Mouse (Mus musculus) embryonic facial prominence, embryonic 13.5 days (tissue): ENCODE measurements around the gene Gm10065. TPM values are rescaled to one million over a fixed set of nuclear protein-coding genes. Genes with fewer than 3 reads are reported as not detected.
"Not testable (repeated sequence)": the region's sequence is repeated elsewhere in the genome, so short reads cannot be mapped to it uniquely, and the experiment has no call there.

ENCODE experiments used
- ATAC-seq: fragments of 200-750 bp; cut with Nextera tagmentation; 2 replicates; pipeline ENCODE4 v1.8.0; 2017; ENCODE audit warnings: low read depth; ENCODE audit not compliant: insufficient number of reproducible peaks, insufficient read depth, low FRiP score, low TSS enrichment
- H3K27ac ChIP-seq: fragments of 300-500 bp; sonication (generic); 2 replicates; pipeline ENCODE4 v1.5.1; 2015; ENCODE audit warnings: moderate library complexity, mild to moderate bottlenecking, inconsistent platforms
- H3K27me3 ChIP-seq: fragments of 300-500 bp; sonication (generic); 2 replicates; pipeline ENCODE4 v1.6.1; 2015; ENCODE audit warnings: mild to moderate bottlenecking, inconsistent platforms
- H3K36me3 ChIP-seq: fragments of 300-500 bp; sonication (generic); 2 replicates; pipeline ENCODE4 v1.6.1; 2015; ENCODE audit warnings: mild to moderate bottlenecking, inconsistent platforms
- H3K4me1 ChIP-seq: fragments of 300-500 bp; sonication (generic); 2 replicates; pipeline ENCODE4 v1.6.1; 2015; ENCODE audit warnings: inconsistent platforms
- H3K4me2 ChIP-seq: fragments of 300-500 bp; sonication (generic); 2 replicates; pipeline ENCODE4 v1.6.1; 2015; ENCODE audit warnings: moderate library complexity, mild to moderate bottlenecking, inconsistent platforms
- H3K4me3 ChIP-seq: fragments of 300-500 bp; sonication (generic); 2 replicates; pipeline ENCODE4 v1.5.1; 2015; ENCODE audit warnings: mild to moderate bottlenecking, inconsistent platforms
- H3K9ac ChIP-seq: fragments of 300-500 bp; sonication (generic); 2 replicates; pipeline ENCODE4 v1.6.1; 2015; ENCODE audit warnings: mild to moderate bottlenecking, inconsistent platforms
- H3K9me3 ChIP-seq: fragments of 300-500 bp; sonication (generic); 2 replicates; pipeline ENCODE4 v1.6.1; 2016; ENCODE audit warnings: inconsistent platforms
- WGBS: fragments of 180-500 bp; shearing (Covaris S2); methylation state at CpG from one replicate; pipeline ENCODE4 v1.1.7; 2015; ENCODE audit warnings: mixed read lengths; 5-methylcytosine and 5-hydroxymethylcytosine counted together
- polyA plus RNA-seq: library from polyadenylated mRNA; unstranded; fragments of >200 nt; fragmentation: Nextera tagmentation; extraction: Ambion mirVana; gene quantifications from 2 replicates; pipeline ENCODE4 v1.2.1, GENCODE M21; 2015

Gm10065 gene
- polyA plus RNA-seq: not detected in 2 replicates

DNA sequence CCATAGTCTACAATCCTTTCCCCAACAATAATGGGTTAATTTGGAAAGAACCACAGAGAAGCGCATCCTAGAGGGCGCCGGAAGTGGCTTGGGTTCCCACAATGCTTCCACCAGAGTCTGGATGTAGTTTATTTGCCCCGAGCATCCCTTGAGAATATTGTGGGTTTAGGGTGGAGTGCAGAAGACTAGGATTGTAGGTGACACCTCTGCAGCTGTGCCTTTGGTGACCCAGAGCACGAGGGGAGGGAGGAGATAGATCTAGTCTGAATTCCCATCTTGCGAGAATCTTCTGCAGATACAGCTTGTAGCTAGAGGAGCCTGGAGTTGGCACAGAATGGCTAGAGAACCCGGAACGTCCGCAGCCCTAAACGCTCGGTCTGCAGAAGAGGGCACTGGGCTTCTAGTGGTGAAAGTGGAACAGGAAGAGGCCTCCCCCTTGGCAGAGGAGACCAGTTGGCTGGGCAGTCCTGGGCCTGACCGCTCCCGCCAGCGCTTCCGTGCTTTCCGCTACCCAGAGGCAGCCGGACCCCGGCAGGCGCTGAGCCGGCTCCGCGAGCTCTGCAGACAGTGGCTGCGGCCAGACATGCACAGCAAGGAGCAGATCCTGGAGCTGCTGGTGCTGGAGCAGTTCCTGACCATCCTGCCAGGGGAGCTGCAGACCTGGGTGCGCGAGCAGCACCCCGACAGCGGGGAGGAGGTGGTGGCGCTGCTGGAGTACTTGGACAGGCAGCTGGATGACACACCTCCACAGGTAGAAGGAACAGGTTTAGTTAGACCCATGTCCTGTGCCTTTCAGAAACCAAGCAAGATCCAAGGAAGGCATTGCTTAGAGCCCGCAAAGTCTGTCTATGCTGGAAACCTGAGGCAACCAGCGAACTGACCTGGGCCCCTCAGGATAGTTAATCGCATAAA, at the start of gene Gm10065, which contains the start of gene Zkscan4:
Gene Gm10065 (minus strand): TSS at position 683 of the 912 bp plus-strand sequence.
Gene Zkscan4 (plus strand): TSS at position 149 of the 912 bp plus-strand sequence.
- H3K9me3 ChIP-seq, H3K27me3 ChIP-seq, H3K36me3 ChIP-seq: not testable (repeated sequence)
- H3K4me1 ChIP-seq: peaks cover 11% of the 10 kb centered on the region; the same call in 1 of the 2 replicates
- ATAC-seq: peak; percentile 62
- H3K27ac ChIP-seq: peak within 1 kb of the TSS; percentile 77
- H3K4me2 ChIP-seq: peak within 1 kb of the TSS; percentile 66
- peak within 1 kb of the TSS; percentile 61 for H3K4me3 ChIP-seq
- H3K9ac ChIP-seq: peak within 1 kb of the TSS; percentile 78
- WGBS: 2% methylated on average over 31 of the region's 31 CpGs

DNA sequence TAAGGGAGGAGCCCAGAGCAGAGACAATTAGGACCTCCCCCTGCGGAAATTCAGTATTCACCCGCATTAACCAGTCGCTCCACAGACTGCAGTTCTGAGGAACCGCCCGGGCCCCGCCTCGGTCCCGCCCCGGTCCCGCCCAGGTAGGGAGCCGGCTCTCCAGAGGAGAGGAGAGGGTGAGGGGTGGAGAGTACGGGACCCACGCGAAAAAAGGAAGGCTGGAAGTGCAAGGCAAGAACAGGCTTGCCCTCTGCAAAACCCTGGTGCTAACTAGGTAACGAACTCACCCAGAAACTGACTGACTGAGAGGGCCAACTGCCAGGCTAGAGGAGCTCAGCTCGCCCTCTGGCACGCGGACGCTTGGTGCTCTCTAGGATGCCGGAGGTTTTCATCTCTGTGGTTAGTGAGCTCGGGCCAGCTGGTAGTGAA, 27.0 kb upstream of the Gm10065 start:
- Histone ChIP-seq H3K27me3 (no peaks in the 10 kb centered on the region), H3K4me1 (0 out of 2 replicates have a peak, but pooled peaks cover 3% of the 10 kb centered on the region), H3K9ac (peak overlapping the region; percentile 74), H3K27ac (peak overlapping the region; percentile 91), H3K4me3 (peak overlapping the region; percentile 60), H3K4me2 (peak overlapping the region; percentile 59), H3K9me3 (no peaks in the 10 kb centered on the region), H3K36me3 (no peaks in the 10 kb centered on the region)
- WGBS: under 1% methylated on average over 21 of the region's 21 CpGs
- peak; percentile 98 for ATAC-seq

- no peak for ATAC-seq
- Histone ChIP-seq H3K4me3 (no peak overlapping the region), H3K27ac (no peak overlapping the region), H3K9me3 (no peaks in the 10 kb centered on the region), H3K4me1 (0 out of 2 replicates have a peak, but pooled peaks cover 3% of the 10 kb centered on the region), H3K27me3 (no peaks in the 10 kb centered on the region), H3K36me3 (no peaks in the 10 kb centered on the region), H3K4me2 (no peak overlapping the region), H3K9ac (no peak overlapping the region)
- 86% methylated on average over 5 of the region's 5 CpGs for WGBS
Observed at GRCm38 (mm10) chr13:21502296-21502695, 23.1 kb upstream of the Gm10065 start.

- H3K27me3 ChIP-seq, H3K4me3 ChIP-seq, H3K9me3 ChIP-seq, H3K9ac ChIP-seq, H3K4me2 ChIP-seq, H3K4me1 ChIP-seq, H3K27ac ChIP-seq, H3K36me3 ChIP-seq, ATAC-seq: not testable (repeated sequence)
- 90% methylated on average over 17 of the region's 17 CpGs for WGBS
Observed at GRCm38 (mm10) chr13:21501182-21501581, 21.9 kb upstream of the Gm10065 start, which contains the start of gene Gm11273. Gene Gm11273, minus strand, starts transcription at chr13:21501418.

GRCm38 (mm10) chr13:21495080-21495479, 15.8 kb upstream of the Gm10065 start, which contains the start of gene AK157302:
Gene AK157302, plus strand, starts transcription at chr13:21495223.
- Histone ChIP-seq H3K4me1 (no peaks in the 10 kb centered on the region), H3K9me3 (no peaks in the 10 kb centered on the region), H3K36me3 (no peaks in the 10 kb centered on the region), H3K27me3 (no peaks in the 10 kb centered on the region), H3K4me3 (no peak within 1 kb of the TSS), H3K9ac (no peak within 1 kb of the TSS), H3K4me2 (no peak within 1 kb of the TSS), H3K27ac (no peak within 1 kb of the TSS)
- WGBS: 94% methylated on average over 21 of the region's 21 CpGs
- no peak for ATAC-seq

DNA sequence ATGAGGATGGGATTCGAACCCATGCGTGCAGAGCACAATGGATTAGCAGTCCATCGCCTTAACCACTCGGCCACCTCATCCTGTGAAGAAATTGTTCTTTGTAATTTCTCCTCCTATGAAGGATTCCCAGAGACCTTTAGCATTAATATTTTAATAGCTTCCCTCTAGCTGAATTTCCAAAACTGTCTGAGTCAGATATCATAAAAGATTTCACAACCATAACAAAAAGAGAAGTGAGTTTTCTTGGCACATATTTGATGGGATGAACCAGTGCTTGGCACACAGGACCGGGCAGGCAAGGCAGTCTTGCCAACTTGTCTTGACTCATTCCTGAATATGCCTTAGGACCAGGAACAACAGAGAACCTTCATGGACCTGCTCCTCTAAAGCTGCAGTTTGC, 13.6 kb upstream of the Gm10065 start:
- no peaks in the 10 kb centered on the region for H3K4me1 ChIP-seq
- no peaks in the 10 kb centered on the region for H3K36me3 ChIP-seq
- H3K9me3 ChIP-seq: no peaks in the 10 kb centered on the region
- H3K27me3 ChIP-seq: no peaks in the 10 kb centered on the region
- ATAC-seq: no peak
- no peak overlapping the region for H3K27ac ChIP-seq
- WGBS: 86% methylated on average over 5 of the region's 5 CpGs
- no peak overlapping the region for H3K9ac ChIP-seq
- no peak overlapping the region for H3K4me3 ChIP-seq
- H3K4me2 ChIP-seq: no peak overlapping the region

- Histone ChIP-seq H3K27ac (no peak overlapping the region), H3K4me1 (no peaks in the 10 kb centered on the region), H3K9me3 (no peaks in the 10 kb centered on the region), H3K27me3 (no peaks in the 10 kb centered on the region), H3K36me3 (peaks cover 19% of the 10 kb centered on the region), H3K9ac (no peak overlapping the region), H3K4me2 (no peak overlapping the region), H3K4me3 (no peak overlapping the region)
- WGBS: 83% methylated on average over 1 of the region's 1 CpGs
- ATAC-seq: no peak
Observed at GRCm38 (mm10) chr13:21486881-21487280, 7.6 kb upstream of the Gm10065 start.

DNA sequence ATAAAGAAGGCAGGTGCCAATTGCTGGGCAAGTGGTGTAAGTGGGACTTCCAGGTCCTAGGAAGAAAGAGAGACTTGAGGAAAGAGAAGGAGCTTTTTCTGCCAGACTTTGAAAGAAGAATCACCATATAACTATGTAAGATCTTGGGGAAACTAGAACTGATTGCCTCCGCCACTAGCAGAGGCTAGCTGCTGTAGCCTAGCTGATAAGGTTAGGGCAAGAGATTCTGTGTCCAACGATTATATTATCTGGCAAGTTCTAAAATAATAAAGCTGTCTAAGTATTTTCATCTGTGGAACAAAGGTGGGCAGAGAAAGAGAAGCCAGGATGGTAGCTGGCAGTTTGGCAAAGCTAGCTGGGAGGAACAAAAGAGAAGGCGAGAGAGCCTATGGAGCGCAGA, 6.8 kb downstream of the Gm10065 start:
- peaks cover 19% of the 10 kb centered on the region for H3K27me3 ChIP-seq
- H3K9me3 ChIP-seq: no peaks in the 10 kb centered on the region
- no peaks in the 10 kb centered on the region for H3K36me3 ChIP-seq
- no peak for ATAC-seq
- no peaks in the 10 kb centered on the region for H3K4me1 ChIP-seq
- H3K4me2 ChIP-seq: no peak overlapping the region
- no peak overlapping the region for H3K27ac ChIP-seq
- WGBS: 29% methylated on average over 4 of the region's 4 CpGs
- no peak overlapping the region for H3K9ac ChIP-seq
- no peak overlapping the region for H3K4me3 ChIP-seq

- Histone ChIP-seq H3K9me3 (no peaks in the 10 kb centered on the region), H3K9ac (no peak overlapping the region), H3K27ac (no peak overlapping the region), H3K4me1 (no peaks in the 10 kb centered on the region), H3K4me3 (no peak overlapping the region), H3K27me3 (peaks cover 23% of the 10 kb centered on the region), H3K4me2 (peak overlapping the region; percentile 93), H3K36me3 (no peaks in the 10 kb centered on the region)
- ATAC-seq: no peak
- 26% methylated on average over 9 of the region's 9 CpGs for WGBS
Observed at GRCm38 (mm10) chr13:21469097-21469496, 10.1 kb downstream of the Gm10065 start.

DNA sequence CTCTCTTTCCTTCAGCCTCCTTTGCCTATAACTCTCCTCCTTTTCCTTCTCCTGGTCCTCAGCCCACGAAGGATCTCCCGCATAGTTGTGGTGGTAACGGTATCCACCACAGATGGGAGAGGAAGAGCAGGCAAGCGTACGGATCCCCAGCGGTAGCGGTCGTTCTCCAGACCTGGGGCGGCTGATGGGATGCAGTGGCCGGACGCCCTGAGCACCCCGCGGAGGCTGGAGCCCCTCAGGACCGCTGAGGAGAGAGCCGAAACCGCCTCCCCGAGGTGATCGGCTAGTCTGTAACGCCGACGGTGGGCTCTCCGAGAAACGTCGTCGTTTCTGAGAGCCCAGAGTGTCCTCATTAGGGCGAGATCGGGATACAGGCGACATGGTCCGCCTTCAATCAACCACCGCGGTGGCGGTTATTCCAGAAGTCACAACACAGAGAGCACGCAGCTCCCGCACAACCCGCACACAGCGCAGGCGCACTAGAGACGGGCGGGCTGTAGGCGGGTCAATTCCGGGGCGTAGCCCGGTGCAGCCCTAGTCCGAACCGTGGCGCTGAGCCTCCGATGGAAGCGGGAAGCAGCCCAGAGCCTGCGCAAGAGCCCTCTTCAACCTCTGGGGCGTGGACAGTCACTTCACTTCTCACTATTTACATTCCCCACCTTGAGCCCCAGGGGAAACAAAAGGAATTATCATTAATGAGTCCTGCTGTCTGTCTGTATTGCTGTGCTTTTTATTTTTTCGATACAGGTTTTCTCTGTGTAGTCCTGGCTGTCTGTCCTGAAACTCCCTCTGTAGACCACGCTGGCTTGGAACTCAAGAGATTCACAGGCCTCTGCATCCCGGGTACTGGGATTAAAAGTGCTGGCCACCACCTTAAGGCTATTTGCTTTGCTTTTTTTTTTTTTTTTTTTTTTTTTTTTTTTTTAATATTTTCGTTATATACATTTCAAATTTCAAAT, 10.9 kb downstream of the Gm10065 start, which contains the start of gene Nkapl:
Gene Nkapl (minus strand): TSS at position 449 of the 959 bp plus-strand sequence.
- peak within 1 kb of the TSS; percentile 61 for H3K4me3 ChIP-seq
- H3K4me2 ChIP-seq: peak within 1 kb of the TSS; percentile 93
- peaks cover 23% of the 10 kb centered on the region for H3K27me3 ChIP-seq
- under 1% methylated on average over 54 of the region's 54 CpGs for WGBS
- ATAC-seq: peak; percentile 94
- H3K9me3 ChIP-seq: no peaks in the 10 kb centered on the region
- peak within 1 kb of the TSS; percentile 78 for H3K9ac ChIP-seq
- H3K36me3 ChIP-seq: no peaks in the 10 kb centered on the region
- H3K27ac ChIP-seq: no peak within 1 kb of the TSS
- no peaks in the 10 kb centered on the region for H3K4me1 ChIP-seq

- H3K27me3 ChIP-seq: peaks cover 23% of the 10 kb centered on the region
- H3K9me3 ChIP-seq: 0 out of 2 replicates have a peak, but pooled peaks cover 3% of the 10 kb centered on the region
- no peaks in the 10 kb centered on the region for H3K36me3 ChIP-seq
- 85% methylated on average over 10 of the region's 10 CpGs for WGBS
- no peak overlapping the region for H3K9ac ChIP-seq
- H3K4me1 ChIP-seq: no peaks in the 10 kb centered on the region
- no peak overlapping the region for H3K4me2 ChIP-seq
- H3K4me3 ChIP-seq: no peak overlapping the region
- ATAC-seq: no peak
- H3K27ac ChIP-seq: no peak overlapping the region
Observed at GRCm38 (mm10) chr13:21467336-21467735, 11.9 kb downstream of the Gm10065 start.
